Mouse (Mus musculus) midbrain, postnatal 0 days (tissue): ENCODE measurements around the gene Gm13539. TPM values are rescaled to one million over a fixed set of nuclear protein-coding genes. Genes with fewer than 3 reads are reported as not detected.
"Not testable (repeated sequence)": the region's sequence is repeated elsewhere in the genome, so short reads cannot be mapped to it uniquely, and the experiment has no call there.

Experiments
- ATAC-seq: fragments of 200-750 bp; cut with Nextera tagmentation; 2 replicates; pipeline ENCODE4 v1.8.0; 2017; ENCODE audit warnings: moderate number of reproducible peaks, mild to moderate bottlenecking, moderate TSS enrichment, moderate library complexity; ENCODE audit not compliant: low FRiP score
- DNase-seq: peaks from one replicate; pipeline ENCODE4 v3.0.0-alpha.2; 2015; ENCODE audit warnings: low spot score
- H3K27ac ChIP-seq: fragments of 300-500 bp; sonication (generic); 2 replicates; pipeline ENCODE4 v1.5.1; 2014; ENCODE audit warnings: low read depth, mild to moderate bottlenecking, low read length, mixed read lengths
- H3K27me3 ChIP-seq: fragments of 300-500 bp; sonication (generic); 2 replicates; pipeline ENCODE4 v1.6.1; 2014; ENCODE audit warnings: low read length, control low read depth, mixed read lengths; ENCODE audit not compliant: insufficient read depth
- H3K36me3 ChIP-seq: fragments of 300-500 bp; sonication (generic); 2 replicates; pipeline ENCODE4 v1.6.1; 2014; ENCODE audit warnings: low read length, control low read depth, mixed read lengths; ENCODE audit not compliant: insufficient read depth
- H3K4me1 ChIP-seq: fragments of 300-500 bp; sonication (generic); 2 replicates; pipeline ENCODE4 v1.6.1; 2014; ENCODE audit warnings: mild to moderate bottlenecking, control low read depth, antibody characterized with exemption, low read length, mixed read lengths; ENCODE audit not compliant: insufficient read depth
- H3K4me2 ChIP-seq: fragments of 300-500 bp; sonication (generic); 2 replicates; pipeline ENCODE4 v1.6.1; 2014; ENCODE audit warnings: low read depth, mild to moderate bottlenecking, low read length, mixed read lengths; ENCODE audit not compliant: poor library complexity, severe bottlenecking
- H3K4me3 ChIP-seq: fragments of 300-500 bp; sonication (generic); 2 replicates; pipeline ENCODE4 v1.5.1; 2014; ENCODE audit warnings: low read depth, mild to moderate bottlenecking, low read length, moderate library complexity
- H3K9ac ChIP-seq: fragments of 300-500 bp; sonication (generic); replicated peaks from 2 replicates; pipeline ENCODE4 v1.6.1; 2014; ENCODE audit warnings: mild to moderate bottlenecking, low read length, moderate library complexity, mixed read lengths; ENCODE audit not compliant: poor library complexity, severe bottlenecking
- H3K9me3 ChIP-seq: fragments of 300-500 bp; sonication (generic); 2 replicates; pipeline ENCODE4 v1.6.1; 2016; ENCODE audit warnings: low read length, control low read depth
- CTCF ChIP-seq: IDR thresholded peaks from 2 replicates; pipeline ENCODE4 v1.5.1; 2016; ENCODE audit warnings: antibody characterized with exemption, mild to moderate bottlenecking
- WGBS: fragments of 180-500 bp; shearing (Covaris S2); extraction: QIAGEN DNeasy Blood & Tissue Kit; methylation state at CpG from one replicate; pipeline ENCODE4 v1.1.7; 2014; 5-methylcytosine and 5-hydroxymethylcytosine counted together
- polyA plus RNA-seq: library from polyadenylated mRNA; unstranded; fragments of >200 nt; fragmentation: Nextera tagmentation; extraction: Ambion mirVana; gene quantifications from 2 replicates; pipeline ENCODE4 v1.2.1, GENCODE M21; 2015
- total RNA-seq: library from RNA; depleted of rRNA; stranded (reverse); fragments of >200 nt; gene quantifications from 2 replicates; pipeline ENCODE4 v1.2.3, GENCODE M21; 2014; rRNA removed

The Gm13539 gene
- total RNA-seq (not detected in 2 replicates), polyA plus RNA-seq (not detected in 2 replicates)

DNA sequence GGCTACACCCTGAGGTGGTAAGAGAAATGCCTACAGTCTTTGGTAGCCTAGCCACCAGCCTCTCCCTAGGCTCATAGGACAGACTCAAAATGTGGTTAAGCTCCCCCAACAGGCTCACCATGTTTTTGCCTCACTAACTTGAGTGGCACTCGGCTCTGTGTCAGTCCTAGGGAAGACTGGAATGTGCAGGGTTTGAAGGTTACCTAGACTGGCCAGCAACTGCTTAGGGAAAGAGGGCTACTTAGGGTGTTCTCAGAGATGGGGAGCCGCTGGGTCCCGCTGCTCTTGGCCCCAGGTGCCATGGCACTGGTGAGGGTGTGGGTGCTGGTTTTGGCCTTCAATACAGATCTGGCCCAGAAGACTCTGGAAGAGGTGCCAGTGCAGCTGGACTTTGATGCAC, at the start of gene Gm13539:
Gene Gm13539 (plus strand): TSS at position 301 of the 400 bp plus-strand sequence.
- no peak for TF ChIP-seq CTCF
- no peak within 1 kb of the TSS for H3K27ac ChIP-seq
- no peak within 1 kb of the TSS for H3K9ac ChIP-seq
- no peaks in the 10 kb centered on the region for H3K36me3 ChIP-seq
- H3K4me1 ChIP-seq: no peaks in the 10 kb centered on the region
- H3K4me2 ChIP-seq: no peak within 1 kb of the TSS
- no peaks in the 10 kb centered on the region for H3K27me3 ChIP-seq
- 87% methylated on average over 3 of the region's 3 CpGs for WGBS
- ATAC-seq (no peak), DNase-seq (no peak)
- no peak within 1 kb of the TSS for H3K4me3 ChIP-seq
- H3K9me3 ChIP-seq: no peaks in the 10 kb centered on the region

GRCm38 (mm10) chr2:25733199-25733930, 48.7 kb upstream of the Gm13539 start:
- DNase-seq: no peak
- ATAC-seq: no peak
- H3K4me3 ChIP-seq: no peak overlapping the region
- no peak overlapping the region for H3K9ac ChIP-seq
- no peaks in the 10 kb centered on the region for H3K36me3 ChIP-seq
- no peaks in the 10 kb centered on the region for H3K9me3 ChIP-seq
- no peak overlapping the region for H3K27ac ChIP-seq
- TF ChIP-seq CTCF: no peak
- H3K27me3 ChIP-seq: no peaks in the 10 kb centered on the region
- H3K4me2 ChIP-seq: no peak overlapping the region
- no peaks in the 10 kb centered on the region for H3K4me1 ChIP-seq
- WGBS: 57% methylated on average over 2 of the region's 2 CpGs

DNA sequence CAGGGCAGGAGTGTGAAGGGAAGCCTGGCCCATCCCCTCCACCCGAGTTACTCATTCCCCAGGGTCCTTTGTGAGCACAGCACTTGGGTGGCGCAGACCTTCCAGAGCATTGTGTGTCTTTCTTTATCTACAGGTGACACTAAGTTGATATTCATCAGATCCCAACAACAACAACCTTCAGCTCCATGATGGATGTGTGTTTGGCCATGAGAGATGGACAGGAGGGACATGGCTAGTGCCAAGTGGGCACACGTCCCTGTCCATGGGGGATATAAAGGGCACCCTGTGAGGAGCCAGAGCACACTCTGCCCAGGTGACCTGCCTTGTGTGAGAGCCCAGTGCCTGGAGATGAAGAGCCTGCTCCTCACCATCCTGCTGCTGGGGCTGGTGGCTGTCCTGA, 45.3 kb upstream of the Gm13539 start, which contains the start of gene Obp2b:
Gene Obp2b (plus strand): TSS at position 301 of the 400 bp plus-strand sequence.
- not testable (repeated sequence) for H3K27me3 ChIP-seq, H3K4me1 ChIP-seq, DNase-seq, ATAC-seq, H3K36me3 ChIP-seq, H3K27ac ChIP-seq, H3K9ac ChIP-seq, H3K4me3 ChIP-seq, H3K9me3 ChIP-seq, H3K4me2 ChIP-seq
- 81% methylated on average over 3 of the region's 3 CpGs for WGBS

GRCm38 (mm10) chr2:25741671-25742070, 40.4 kb upstream of the Gm13539 start:
- Histone ChIP-seq H3K9ac (no peak overlapping the region), H3K27me3 (no peaks in the 10 kb centered on the region), H3K4me1 (no peaks in the 10 kb centered on the region), H3K4me2 (no peak overlapping the region), H3K9me3 (no peaks in the 10 kb centered on the region), H3K27ac (no peak overlapping the region), H3K4me3 (no peak overlapping the region), H3K36me3 (no peaks in the 10 kb centered on the region)
- 65% methylated on average over 1 of the region's 1 CpGs for WGBS
- ATAC-seq (no peak), DNase-seq (no peak)
- TF ChIP-seq CTCF: no peak

DNA sequence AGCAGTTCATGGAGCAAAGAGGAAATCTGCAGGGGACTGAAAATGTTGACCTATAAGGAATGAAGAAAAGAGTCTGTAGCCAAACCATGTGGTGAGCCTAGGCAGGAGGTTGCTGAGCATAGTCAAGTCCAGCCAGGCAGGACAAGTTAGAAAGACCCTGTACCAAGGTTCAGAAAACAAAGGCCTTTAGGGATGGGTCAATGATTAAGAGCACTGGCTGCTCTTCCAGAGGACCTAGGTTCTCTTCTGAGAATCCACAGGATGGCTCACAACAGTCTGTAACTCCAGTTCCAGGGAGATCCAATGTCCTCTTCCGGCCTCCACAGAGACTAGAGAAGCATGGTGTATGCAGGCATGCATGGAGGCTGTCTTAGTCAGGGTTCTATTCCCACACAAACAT, 27.9 kb upstream of the Gm13539 start:
- ATAC-seq (no peak), DNase-seq (no peak)
- no peaks in the 10 kb centered on the region for H3K4me1 ChIP-seq
- no peaks in the 10 kb centered on the region for H3K36me3 ChIP-seq
- no peaks in the 10 kb centered on the region for H3K27me3 ChIP-seq
- H3K27ac ChIP-seq: no peak overlapping the region
- TF ChIP-seq CTCF: no peak
- no peaks in the 10 kb centered on the region for H3K9me3 ChIP-seq
- H3K4me3 ChIP-seq: no peak overlapping the region
- no peak overlapping the region for H3K9ac ChIP-seq
- WGBS: 96% methylated on average over 1 of the region's 1 CpGs
- H3K4me2 ChIP-seq: no peak overlapping the region

- 38% methylated on average over 4 of the region's 4 CpGs for WGBS
- H3K9me3 ChIP-seq: no peaks in the 10 kb centered on the region
- no peak overlapping the region for H3K4me3 ChIP-seq
- no peaks in the 10 kb centered on the region for H3K4me1 ChIP-seq
- no peak overlapping the region for H3K27ac ChIP-seq
- no peak overlapping the region for H3K4me2 ChIP-seq
- no peak overlapping the region for H3K9ac ChIP-seq
- no peaks in the 10 kb centered on the region for H3K36me3 ChIP-seq
- H3K27me3 ChIP-seq: no peaks in the 10 kb centered on the region
- no peak for TF ChIP-seq CTCF
- no peak for ATAC-seq
- no peak for DNase-seq
Measured at GRCm38 (mm10) chr2:25758064-25758625, 23.9 kb upstream of the Gm13539 start.
